Mouse (Mus musculus): ENCODE results near the gene Odf4.
"Not testable (repeated sequence)": the region's sequence is repeated elsewhere in the genome, so short reads cannot be mapped to it uniquely, and the experiment has no call there.

Gene Odf4

DNA sequence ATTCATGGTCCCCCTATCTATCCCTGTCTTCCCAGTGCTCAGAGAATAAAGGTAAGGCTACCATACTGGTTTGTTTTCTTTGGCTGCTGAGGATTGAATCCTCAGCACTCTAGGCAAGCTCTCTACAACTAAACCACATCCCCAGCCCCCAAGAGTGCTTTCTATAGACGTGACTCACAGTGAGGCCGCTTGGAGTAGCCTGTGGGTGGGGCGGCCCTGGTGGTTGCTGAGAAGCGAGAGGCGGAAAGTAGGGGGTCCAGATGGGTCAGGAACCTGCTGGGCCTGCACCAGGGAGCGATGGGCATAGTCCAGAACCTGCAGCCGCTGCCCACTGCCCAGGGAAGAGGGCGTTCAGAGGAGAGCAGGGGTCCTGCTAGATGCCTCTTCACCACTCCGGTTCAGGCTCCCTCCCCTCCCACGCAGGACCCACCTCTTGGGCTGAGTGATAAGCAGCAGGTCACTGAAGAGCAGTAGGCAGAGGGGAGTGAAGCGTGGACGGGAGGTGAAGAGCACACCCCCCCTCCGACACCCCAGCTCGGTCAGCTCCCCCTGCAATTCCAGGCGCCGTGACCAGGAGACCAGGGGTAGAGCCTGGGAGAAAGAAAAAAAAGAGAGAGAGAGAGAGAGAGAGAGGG lies 20.0 kb upstream of the Odf4 start:
- peak in 1 of 2 experiments; percentile 64 for DNase-seq (ENCODE audit: low spot score in 2 of 2)

DNA sequence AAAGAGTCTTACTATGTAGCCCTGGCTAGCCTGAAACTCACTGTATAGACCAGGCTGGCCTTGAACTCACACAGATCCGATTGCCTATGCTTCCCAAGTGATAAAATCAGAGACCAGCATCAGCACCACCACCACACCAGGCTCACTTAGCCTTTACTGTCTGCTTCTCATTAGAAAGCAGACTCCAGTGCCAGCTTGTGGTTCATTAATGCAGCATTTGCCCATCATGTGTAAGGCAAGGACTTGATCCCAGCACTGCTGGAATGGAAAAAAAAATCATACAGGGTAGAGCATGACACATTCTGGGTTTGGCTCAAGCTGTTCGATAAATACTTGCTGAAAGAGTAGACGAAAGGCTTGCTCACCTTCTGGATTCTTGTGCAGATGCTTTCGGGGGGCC lies 19.1 kb upstream of the Odf4 start:
- no peak for DNase-seq (ENCODE audit: low spot score in 2 of 2)

DNA sequence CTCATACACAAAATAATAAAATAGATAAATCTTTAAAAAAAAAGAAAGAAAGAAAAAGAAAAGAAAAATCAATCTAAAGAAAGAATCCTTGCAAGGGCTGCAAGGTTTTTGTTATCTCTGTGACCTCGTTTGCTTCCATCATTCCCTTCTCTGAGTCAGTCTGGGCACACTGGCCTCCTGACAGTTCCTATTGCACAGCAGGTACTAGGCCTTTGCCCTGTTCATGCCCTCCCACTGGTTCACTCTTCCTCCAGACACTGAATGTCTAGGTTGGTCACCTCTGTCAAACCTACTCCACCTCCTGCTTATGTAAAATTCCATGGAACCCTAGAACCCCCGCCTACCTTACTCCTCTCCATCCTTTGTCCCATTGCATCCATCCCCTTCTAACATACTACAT lies 18.4 kb upstream of the Odf4 start:
- DNase-seq (ENCODE audit: low spot score in 2 of 2) = no peak

DNA sequence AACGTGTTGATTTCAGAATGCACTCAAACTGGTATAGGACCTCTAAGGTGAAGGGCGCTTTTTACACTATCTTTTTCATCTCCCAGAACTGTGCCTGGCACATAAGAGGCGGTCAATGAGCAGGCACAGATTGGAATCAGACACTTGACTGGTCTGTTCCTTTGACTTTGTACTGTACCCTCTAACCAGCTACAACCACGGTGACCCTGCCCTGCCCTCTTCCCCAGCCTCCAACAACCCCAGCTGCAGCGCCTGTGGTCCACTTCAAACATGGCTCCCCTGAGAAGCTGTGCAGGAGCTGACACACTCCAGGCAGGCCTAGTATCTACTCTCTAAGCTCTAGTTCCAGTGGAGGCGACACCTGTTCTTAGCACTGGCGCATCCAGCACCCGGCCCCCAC lies 15.8 kb upstream of the Odf4 start:
- no peak for DNase-seq (ENCODE audit: low spot score in 2 of 2)

DNA sequence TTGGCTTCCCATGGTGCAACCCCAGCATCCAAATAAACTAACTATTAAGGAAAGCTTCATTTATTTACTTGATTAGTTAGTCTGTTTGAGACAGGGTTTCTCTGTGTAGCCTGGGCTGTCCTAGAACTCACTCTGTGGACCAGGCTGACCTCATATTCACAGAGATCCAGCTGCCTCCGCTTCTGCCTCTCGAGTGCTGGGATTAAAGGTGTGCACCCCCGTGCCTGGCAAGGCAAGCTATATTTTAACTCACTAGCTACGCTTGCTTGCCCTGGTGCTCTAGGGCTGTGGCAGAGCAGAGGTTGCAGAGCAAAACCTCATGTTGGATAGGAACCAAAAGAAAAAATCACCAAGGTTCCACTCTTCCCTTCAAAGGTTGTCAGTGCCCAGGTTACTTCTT lies 13.6 kb upstream of the Odf4 start:
- no peak for DNase-seq (ENCODE audit: low spot score in 2 of 2)

DNA sequence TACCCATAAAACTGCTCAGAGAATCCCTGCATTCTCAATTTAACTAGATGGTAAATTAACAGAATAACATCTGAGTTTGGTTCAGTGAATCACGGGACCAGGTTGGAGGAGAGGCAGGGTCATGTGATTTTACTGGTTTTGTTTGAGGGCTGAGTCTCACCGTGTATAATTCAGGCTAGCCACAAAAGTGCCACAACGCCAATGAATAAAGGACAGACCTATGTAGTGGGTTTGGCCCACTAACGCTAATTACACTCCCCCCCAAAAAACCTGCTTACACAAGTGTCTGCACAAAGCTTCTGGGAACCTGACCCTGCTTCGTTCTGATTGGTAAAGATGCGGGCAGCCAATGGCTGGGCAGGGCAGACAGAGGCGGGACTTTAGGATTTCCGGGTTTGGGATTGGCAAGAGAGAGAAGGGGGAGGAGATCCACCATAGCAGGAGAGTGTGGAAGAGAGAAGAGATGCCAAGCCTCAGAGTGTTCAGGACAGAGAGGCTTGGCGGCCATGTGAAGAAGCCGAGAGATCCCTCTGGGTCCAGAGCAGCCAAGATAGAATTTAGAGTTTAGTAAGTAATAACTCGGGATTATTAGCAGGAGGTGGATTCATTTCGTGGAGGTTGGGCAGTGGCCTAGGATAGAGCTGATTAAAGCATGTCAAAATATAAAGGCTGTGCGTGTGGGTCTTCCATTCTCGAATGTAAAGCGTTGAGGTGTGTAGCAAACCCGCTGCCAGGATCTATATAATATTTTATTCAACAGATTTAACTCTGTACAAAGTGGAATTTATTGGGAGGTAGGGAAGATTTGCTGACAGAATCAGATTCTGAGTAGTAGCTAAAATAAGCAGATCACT lies 12.8 kb upstream of the Odf4 start:
- peak; percentile 83 to 94 for DNase-seq (ENCODE audit: low spot score in 2 of 2)

DNA sequence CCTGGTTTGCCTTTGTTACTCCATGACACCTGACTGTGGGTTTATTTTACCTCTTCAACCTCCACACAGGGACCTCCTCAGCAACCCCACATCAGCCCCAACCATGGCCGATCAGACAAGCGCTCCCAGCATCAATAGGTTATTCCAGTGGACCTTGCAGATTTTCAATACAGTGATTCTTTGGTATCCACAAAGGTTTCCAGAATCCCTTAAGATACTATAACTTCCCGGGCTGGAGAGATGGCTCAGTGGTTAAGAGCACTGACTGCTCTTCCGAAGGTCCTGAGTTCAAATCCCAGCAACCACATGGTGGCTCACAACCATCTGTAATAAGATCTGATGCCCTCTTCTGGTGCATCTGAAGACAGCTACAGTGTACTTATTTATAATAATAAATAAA lies 10.1 kb upstream of the Odf4 start:
- DNase-seq (ENCODE audit: low spot score in 2 of 2) = not testable (repeated sequence)

DNA sequence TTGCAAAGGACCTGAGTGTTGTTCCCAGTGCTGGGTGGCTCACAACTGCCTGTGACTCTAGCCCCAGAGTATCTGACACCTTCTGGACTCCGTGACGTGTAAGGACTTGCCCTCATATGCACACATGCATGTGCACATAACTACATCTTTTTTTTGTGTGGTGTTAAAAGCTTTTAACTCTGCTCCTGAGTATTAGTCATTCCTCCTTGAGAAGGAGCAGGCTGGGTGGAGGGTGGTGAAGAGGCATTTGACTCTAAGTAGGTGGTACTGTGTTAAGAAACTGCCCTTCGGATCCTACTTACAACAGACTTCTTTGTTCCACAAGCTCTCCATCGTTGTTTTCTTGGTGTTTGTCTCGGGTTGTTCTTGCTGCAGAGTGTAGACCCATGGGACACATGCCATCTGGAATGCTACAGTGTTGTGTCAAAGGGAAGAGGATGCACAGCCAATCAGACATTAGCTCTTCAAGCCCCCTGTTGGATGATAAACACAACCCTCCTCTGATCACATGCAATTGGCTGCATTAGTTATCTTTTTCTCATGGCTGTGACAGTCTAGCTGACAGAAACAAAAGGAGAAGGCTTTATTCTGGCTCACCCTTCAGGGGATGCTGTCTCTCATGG lies 7.1 kb upstream of the Odf4 start:
- DNase-seq (ENCODE audit: low spot score in 2 of 2) = no peak

DNA sequence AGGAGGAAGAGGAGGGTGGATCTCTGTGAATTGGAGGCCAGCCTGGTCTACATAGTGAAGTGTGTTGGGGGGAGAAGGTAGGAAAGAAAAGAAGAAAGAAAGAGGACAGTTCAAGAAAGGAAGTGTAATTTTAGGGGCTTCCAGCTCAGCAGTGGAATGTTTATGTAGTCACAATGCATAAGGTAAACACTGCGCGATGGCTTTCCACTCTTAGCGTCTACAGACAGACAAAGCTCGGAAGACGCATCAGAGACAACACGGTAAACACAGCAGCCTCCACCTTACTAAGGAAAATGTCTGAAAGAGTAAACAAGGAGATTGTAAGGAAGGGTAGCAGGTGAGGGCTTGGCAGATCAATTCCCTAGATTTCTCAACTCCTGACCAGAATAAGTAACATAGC lies 3.1 kb upstream of the Odf4 start:
- DNase-seq (ENCODE audit: low spot score in 2 of 2) = no peak

DNA sequence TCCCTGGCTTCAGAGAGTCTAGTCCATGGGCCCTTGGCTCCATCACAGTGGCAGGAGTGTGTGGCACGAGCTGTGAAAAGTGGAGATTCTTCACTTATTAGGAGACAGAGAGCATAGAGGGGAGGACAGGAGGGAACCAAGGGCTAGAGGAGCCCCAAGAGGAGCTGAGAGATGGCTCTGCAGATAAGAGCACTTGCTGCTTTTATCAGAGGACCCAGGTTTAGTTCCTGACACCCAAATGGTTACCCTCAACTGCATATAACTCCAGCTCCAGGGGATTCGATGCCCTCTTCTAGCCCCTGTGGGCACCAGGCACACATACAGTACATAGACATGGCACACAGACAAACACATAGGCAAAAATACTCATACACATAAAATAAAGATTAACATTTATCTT lies 2.1 kb downstream of the Odf4 start:
- no peak for DNase-seq (ENCODE audit: low spot score in 2 of 2)

DNA sequence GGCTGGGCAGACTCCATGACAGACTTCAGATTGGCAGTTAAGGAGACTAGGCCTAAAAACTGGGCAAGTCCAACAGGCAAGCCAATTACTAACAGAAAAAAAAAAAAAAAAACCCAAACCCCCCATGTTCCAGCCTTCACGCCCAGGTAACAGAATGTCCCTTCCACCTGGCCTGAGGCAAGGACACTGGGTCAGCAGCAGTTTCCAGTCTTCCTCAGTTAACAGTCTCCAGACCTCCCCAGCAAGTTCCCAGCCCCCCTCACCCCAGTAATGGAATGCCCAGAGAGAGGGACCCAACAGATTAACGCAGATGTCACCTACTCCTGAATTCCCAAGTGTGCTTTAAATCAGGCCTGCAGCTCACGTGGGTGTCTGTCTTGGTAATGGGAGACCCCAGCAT lies 3.7 kb downstream of the Odf4 start:
- no peak for DNase-seq (ENCODE audit: low spot score in 2 of 2)

DNA sequence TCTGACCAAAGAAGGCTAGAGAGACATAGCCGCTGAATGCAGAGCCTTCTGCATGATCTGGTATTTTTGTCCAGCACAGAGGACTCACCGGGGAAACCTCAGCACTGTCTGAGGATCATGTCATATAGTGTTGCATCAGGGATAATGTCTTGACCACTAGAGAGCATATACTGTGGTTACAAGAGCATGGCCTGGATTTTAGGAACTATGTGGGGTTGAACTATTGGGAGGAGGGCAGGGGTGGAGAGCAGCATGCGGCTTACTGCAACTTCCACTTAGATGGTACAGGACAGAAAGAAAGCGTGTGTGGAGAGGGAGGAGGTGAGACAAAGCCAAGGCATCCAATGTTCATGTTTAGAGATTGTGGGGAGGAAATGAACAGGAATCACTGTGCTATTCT lies 12.3 kb downstream of the Odf4 start:
- no peak for DNase-seq (ENCODE audit: low spot score in 2 of 2)

DNA sequence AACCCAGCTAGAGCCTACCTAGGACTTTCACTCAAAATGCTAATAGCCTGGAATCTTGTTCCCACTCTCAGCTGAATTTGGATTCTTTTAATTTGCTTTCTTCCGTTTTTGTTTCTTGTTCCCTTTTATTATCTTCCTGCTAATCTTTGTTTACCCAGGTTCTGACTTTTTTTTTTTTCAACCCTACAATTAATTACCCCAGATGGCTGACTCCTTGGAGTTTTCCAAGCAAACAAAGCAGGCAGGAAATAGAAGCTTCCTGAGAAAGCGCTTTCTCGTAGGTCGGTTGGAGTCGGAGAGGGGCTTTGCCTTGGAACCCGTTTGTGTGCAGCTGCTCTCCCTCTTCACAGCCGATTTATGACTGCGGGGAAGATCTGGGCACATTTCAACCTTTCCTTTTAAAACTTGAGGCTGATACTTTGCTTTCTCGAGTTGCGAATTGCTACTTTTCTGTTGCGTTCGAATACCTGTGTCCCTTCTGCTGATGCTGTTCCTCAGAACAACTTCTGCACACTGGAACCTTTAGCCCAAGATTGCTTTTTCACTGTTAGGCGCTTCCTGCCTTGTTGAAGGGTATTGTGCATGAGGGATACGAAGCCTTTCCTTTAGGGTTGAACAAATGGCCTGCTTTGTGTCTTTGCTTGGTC lies 15.2 kb downstream of the Odf4 start:
- DNase-seq (ENCODE audit: low spot score in 2 of 2) = no peak

DNA sequence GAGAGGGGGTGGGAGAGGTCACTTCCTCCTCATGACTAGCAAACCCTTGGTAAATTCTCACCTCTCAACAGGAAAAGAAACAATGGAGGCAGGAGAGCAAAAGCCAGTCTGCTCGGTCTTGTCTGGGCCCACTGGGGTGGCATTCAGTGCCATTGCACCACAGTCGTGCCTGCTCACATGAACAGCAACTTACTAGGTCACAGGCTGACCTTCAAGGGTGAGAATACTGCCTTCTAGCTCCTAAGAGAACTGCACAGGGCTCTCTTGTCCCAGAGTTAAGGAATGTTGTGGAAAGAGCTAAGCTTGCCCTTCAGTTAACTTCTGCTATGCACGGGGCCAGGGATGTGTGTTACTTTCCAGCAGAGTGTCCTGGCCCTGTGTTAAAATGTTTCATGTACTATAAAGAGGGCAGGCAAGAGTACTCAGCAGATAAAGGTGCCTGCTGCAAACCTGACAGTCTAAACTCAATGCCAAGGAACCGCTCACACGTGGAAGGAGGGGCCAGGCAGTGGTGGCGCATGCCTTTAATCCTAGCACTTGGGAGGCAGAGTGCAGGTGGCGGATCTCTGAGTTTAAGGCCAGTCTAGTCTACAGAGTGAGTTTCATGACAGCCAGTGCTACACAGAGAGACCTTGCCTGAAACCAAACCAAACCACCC lies 17.9 kb downstream of the Odf4 start:
- DNase-seq (ENCODE audit: low spot score in 2 of 2) = no peak

DNA sequence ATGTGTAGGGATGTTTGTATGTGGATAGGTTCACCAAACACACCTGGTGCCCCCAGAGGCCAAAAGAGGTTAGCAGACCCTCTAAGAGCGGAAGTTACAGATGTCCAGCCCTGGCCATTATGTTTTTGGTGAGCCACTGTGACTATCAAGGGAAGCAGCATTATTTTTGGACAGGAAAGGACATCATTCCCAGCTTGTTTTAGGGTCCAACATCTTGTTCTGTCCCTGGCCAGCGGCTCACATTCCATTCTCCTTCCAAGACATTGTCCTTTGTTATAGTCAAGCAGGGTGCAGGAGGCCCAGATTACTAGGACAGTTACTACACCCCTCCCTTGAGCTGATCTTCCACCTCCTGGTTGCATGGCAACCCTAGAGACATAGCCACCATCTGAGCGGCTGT lies 19.6 kb downstream of the Odf4 start:
- no peak for DNase-seq (ENCODE audit: low spot score in 2 of 2)

DNA sequence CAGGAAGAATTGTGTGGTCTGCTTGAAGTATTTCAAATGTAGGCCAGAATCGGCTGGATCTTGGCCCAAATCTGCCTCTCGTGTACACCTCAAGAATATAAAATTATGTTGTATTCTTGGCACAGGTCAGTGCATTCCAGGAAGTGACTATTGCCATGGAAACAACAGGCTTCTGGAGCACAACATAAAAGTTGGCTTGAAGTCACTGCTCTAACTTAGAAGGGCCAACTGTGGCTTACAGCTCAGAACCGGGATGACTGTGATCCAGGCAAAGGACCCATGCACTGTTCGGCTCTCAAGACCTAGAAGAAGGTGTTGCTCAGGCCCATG lies 20.5 kb downstream of the Odf4 start:
- DNase-seq (ENCODE audit: low spot score in 2 of 2) = no peak

DNA sequence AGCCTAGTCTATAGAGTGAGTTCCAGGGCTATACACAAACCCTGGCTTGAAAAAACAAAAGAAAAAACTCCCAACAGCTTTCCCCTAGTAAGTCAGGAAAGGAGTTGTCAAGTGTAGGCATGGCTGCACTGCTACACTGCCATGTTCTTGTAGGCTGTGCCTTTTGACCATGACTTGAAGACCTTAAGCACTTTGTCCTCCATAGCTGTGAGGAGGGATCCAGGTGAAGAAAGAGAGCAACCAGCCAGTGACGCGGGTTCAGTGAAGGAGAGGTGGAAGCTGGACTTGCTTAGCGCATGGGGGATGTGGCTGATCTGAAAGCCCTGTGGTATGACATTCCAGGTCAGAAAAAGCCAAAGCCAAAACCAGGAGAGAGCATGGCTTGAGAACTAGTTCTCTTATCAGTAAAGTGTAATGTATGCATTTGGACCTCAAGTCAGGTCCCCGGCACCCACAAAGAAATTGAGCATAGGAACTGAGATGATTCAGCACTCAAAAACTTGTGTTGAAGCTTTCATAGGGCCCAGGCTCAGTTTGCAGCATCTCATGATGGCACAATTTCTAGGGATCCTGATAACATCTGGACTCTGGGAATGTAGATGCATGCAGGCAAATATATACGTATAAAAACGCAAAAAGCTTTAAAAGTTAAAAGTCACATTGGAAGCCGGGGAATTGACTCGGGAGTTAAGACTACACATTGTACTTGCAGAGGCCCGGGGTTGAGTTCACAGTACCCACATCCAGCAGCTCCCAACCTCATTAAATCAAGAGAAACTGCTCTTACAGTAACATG lies 21.0 kb downstream of the Odf4 start:
- no peak for DNase-seq (ENCODE audit: low spot score in 2 of 2)

DNA sequence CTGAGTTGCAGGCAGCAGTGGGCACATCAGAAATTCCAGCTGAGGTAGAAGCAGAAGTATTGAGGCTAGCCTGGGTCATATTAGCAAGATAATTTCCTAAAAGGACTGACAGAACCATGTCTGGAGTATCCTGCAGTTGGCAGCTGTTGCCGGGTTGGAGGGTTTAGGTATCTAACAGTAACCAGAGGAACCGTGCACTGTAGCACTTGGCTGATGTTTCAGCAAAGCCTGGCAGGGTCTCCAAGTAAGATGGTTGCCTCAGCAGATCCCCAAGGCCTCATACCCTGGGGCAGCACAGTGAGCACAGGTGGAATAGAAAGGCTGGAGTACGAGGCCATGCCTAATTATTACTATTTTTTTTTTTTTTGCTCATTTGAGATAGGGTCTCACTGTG lies 21.7 kb downstream of the Odf4 start:
- no peak for DNase-seq (ENCODE audit: low spot score in 2 of 2)

DNA sequence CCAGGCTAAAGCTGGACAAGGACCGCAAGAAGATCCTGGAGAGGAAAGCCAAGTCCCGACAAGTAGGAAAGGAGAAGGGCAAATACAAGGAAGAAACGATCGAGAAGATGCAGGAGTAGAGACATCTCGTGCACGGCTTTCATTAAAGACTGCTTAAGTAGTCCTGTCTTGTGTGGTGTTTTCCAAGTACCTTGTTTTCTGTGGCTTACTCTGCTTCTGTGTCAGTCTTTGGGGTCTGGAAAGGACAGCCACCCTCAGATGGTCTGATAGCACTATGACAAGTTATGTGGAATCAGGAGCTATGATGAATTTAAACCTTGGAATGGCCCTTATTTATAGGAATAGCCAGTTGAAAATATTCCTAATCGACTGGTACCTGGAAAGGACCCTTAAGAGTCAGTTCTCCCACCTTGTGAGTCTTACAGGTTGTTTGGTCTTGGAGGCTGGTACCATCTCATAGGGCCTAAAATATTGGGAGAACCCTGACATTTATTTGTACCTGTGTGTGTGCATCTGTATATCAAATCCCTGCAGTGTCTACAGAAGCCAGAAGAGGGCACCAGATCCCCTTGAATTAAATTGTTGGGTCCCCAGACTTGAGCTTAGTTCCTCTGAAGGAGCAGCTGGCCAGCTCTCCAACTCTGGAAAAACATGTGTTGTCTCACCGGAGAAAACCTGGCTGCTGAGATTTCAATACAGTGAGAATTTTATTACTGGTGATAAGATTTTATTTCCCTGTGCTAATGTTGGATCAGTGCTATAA lies 22.3 kb downstream of the Odf4 start:
- DNase-seq (ENCODE audit: low spot score in 2 of 2) = peak in 1 of 2 experiments; percentile 88

DNA sequence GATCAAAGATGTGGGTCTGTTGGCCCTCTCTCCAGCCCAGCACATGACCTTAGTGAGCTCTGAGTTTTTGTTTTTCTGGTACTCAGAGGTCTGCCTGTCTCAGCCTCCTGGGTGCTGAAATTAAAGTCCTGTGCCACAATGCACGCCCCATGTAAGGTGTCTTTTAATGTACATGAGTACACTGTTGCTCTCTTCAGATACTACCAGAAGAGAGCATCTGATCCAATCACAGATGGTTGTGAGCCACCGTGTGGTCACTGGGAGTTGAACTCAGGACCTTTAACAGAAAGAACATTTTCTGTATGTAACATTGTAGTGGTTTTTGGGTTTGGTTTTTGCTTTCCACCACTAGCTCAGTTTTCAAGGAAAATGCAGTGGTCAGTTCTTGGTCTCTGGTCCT lies 23.1 kb downstream of the Odf4 start:
- no peak for DNase-seq (ENCODE audit: low spot score in 2 of 2)

DNA sequence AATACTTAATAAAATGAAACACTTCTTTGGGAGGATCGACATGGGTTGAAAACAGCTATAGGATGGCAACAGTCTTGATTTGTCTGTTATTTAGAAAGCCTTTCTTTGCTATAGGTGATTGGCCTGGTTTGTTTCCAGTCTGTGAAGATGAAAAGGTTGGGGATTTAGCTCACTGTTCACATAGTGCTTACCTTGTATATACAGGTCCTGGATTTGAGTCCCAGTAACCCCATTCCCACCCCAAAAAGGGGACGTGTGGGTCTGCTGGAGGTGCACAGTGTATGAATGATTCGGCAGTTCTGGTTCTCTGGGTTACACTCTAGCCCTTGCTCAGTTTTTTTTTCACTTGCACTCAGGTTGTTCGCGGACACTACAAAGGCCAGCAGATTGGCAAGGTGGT lies 24.1 kb downstream of the Odf4 start:
- DNase-seq (ENCODE audit: low spot score in 2 of 2) = no peak

Measured in left cerebral cortex, adult 9 months (tissue).